ENCODE assay signal across 8 mouse cellular contexts in genomic region chr10:82795071-82795731, GRCm38 (mm10). TPM values are rescaled to one million over a fixed set of nuclear protein-coding genes. Genes with fewer than 3 reads are reported as not detected.
DNase-seq lines count a peak whose midpoint lies in the region; ATAC-seq and TF ChIP-seq lines count a peak whose summit lies in the region.

No protein-coding gene starts in this region.

- H3K4me2 ChIP-seq in lung, embryonic 14.5 days: peak overlapping the region; percentile 56

- H3K9me3 ChIP-seq in lung, embryonic 14.5 days (ENCODE audit: low read depth, low read length): no peaks in the 10 kb centered on the region

- no peaks in the 10 kb centered on the region for H3K4me1 ChIP-seq in cerebellum, adult 2 months (ENCODE audit: control insufficient read depth, insufficient read depth, low read length)
- H3K4me1 ChIP-seq in lung, embryonic 14.5 days (ENCODE audit: insufficient read depth): no peaks in the 10 kb centered on the region

- WGBS in cerebellum, adult 2 months: 5% methylated on average over 15 of the region's 15 CpGs
- WGBS in lung, embryonic 14.5 days: 19% methylated on average over 15 of the region's 15 CpGs

- H3K4me3 ChIP-seq in cerebellum, adult 2 months (replicated peaks; ENCODE audit: insufficient read depth, low read depth, low read length): peak overlapping the region; percentile 61
- peak overlapping the region; percentile 14; the same call in 1 of the 2 replicates for H3K4me3 ChIP-seq in lung, embryonic 14.5 days (ENCODE audit: low read depth, low read length)

- no peaks in the 10 kb centered on the region for H3K27me3 ChIP-seq in cerebellum, adult 2 months (ENCODE audit: control insufficient read depth, insufficient read depth, low read length)
- H3K27me3 ChIP-seq in lung, embryonic 14.5 days (ENCODE audit: insufficient read depth, low read length): no peaks in the 10 kb centered on the region

- peak; percentile 58 to 60 for ATAC-seq in hematopoietic stem cell, adult 5-6 weeks (replicated peaks in 1 of 2; ENCODE audit: insufficient read depth in 1 of 2, low FRiP score in 2 of 2, low TSS enrichment in 1 of 2, low read depth in 1 of 2, poor library complexity in 2 of 2, severe bottlenecking in 2 of 2)
- peak; percentile 81 for ATAC-seq in lung, embryonic 14.5 days (ENCODE audit: insufficient read depth)

- H3K9ac ChIP-seq in lung, embryonic 14.5 days: no peak overlapping the region

- no peaks in the 10 kb centered on the region for H3K36me3 ChIP-seq in lung, embryonic 14.5 days (ENCODE audit: insufficient read depth)

- peak; percentile 24; the same call in 1 of the 2 replicates for TF ChIP-seq POLR2A in cerebellum, adult 2 months (IDR thresholded peaks at IDR 0.05; ENCODE audit: borderline replicate concordance, insufficient read depth, low read length)

- peak; percentile 85 for DNase-seq in Muller cell, postnatal 12 days (ENCODE audit: inconsistent ontology term)
- DNase-seq in cerebellum, adult 2 months: peak; percentile 77 to 85
- DNase-seq in frontal cortex, postnatal 10 days (ENCODE audit: low spot score in 2 of 2): peak; percentile 58 to 59
- peak; percentile 51 to 64 for DNase-seq in layer of hippocampus, postnatal 10 days (ENCODE audit: low spot score in 2 of 2)
- DNase-seq in lung, embryonic 14.5 days: peak; percentile 69
- DNase-seq in right cerebral cortex, postnatal 10 days (ENCODE audit: low spot score in 2 of 2): peak; percentile 84 to 86
- no peak for DNase-seq in spleen, adult 12 weeks (ENCODE audit: low spot score)

- H3K27ac ChIP-seq in cerebellum, adult 2 months (ENCODE audit: insufficient read depth, low read length): peak overlapping the region; percentile 32
- H3K27ac ChIP-seq in lung, embryonic 14.5 days (ENCODE audit: low read depth): peak overlapping the region; percentile 52

- peak; percentile 58; the same call in 1 of the 2 replicates for TF ChIP-seq CTCF in cerebellum, adult 2 months (IDR thresholded peaks at IDR 0.05; ENCODE audit: borderline replicate concordance, insufficient read depth, low read depth, low read length)
- TF ChIP-seq CTCF in lung, embryonic 14.5 days (IDR thresholded peaks at IDR 0.05; ENCODE audit: low read depth): peak; percentile 43

RNA-seq across cellular contexts. Expression of gene Nfyb, which starts 31.3 kb away (rescaled TPM):
- 28.7 and 31.8 TPM in 2 replicates for polyA plus RNA-seq in cerebellum, adult 2 months (2012; rRNA removed)
- 72.2 and 80.8 TPM in 2 replicates for total RNA-seq in hematopoietic stem cell, adult 5-6 weeks (2017)
- 10 to 100 TPM; 64.2 to 68.3 TPM for total RNA-seq in layer of hippocampus, postnatal 10 days (2021)
- 52.0 and 53.2 TPM in 2 replicates for polyA plus RNA-seq in lung, embryonic 14.5 days (2014; fragmentation: Nextera tagmentation; extraction: Ambion mirVana)

RNA-seq across cellular contexts. Expression of gene Txnrd1, which starts 38.5 kb away (rescaled TPM):
- 48.6 and 50.9 TPM in 2 replicates for polyA plus RNA-seq in cerebellum, adult 2 months (2012; rRNA removed)
- 159 and 189 TPM in 2 replicates for total RNA-seq in hematopoietic stem cell, adult 5-6 weeks (2017)
- 10 to 100 TPM; 74.1 to 77.4 TPM for total RNA-seq in layer of hippocampus, postnatal 10 days (2021)
- 151 and 163 TPM in 2 replicates for polyA plus RNA-seq in lung, embryonic 14.5 days (2014; fragmentation: Nextera tagmentation; extraction: Ambion mirVana)
